Mouse (Mus musculus) left cerebral cortex, adult 2 months (tissue): ENCODE data around the gene Gnl2. TPM values are rescaled to one million over a fixed set of nuclear protein-coding genes. Genes with fewer than 3 reads are reported as not detected.
A peak's percentile ranks its signal among the peaks of the same experiment; 100 is the strongest.

ENCODE experiments used
- DNase-seq, 2 experiments: peaks; one replicate each; pipeline ENCODE4 v3.0.0; 2021 to 2022; ENCODE audit warnings: low spot score in 2 of 2, mixed read lengths in 1 of 2; ENCODE audit errors: extremely low spot score in 1 of 2
- H3K27ac ChIP-seq: fragments of 200-600 bp; 2 replicates; pipeline ENCODE4 v1.8.1; 2022
- H3K4me3 ChIP-seq: fragments of 200-600 bp; 2 replicates; pipeline ENCODE4 v1.8.1; 2022
- CTCF ChIP-seq: fragments of 200-600 bp; IDR thresholded peaks from 2 replicates; pipeline ENCODE4 v1.8.1; 2022; ENCODE audit warnings: antibody characterized with exemption, mild to moderate bottlenecking, moderate library complexity
- intact Hi-C: fragments of 180-260 bp; cut with DNase I; formaldehyde crosslinking; loops from one replicate; pipeline ENCODE4 v1.15.1; 2025
- total RNA-seq, 2 experiments: library from RNA; stranded (reverse); gene quantifications; 2 replicates each; pipeline ENCODE4 v1.2.3; 2021

Gnl2 gene
- total RNA-seq, 2 experiments from 2014 or later = 61.3 to 65.5 TPM

GRCm38 (mm10) chr4:125065517-125066307, 49.3 kb downstream of the Gnl2 start, which contains the start of gene Dnali1:
TSS of gene Dnali1 (minus strand) at chr4:125065703.
- DNase-seq = peak; percentile 32 to 39
- TF ChIP-seq CTCF = no peak
- intact Hi-C loops = loop anchor here (1.0 kb wide), 1 partner anchor 20 kb away; the partner anchor contains the start of gene Meaf6
- peak within 1 kb of the TSS; percentile 79 for H3K27ac ChIP-seq
- H3K4me3 ChIP-seq = peak within 1 kb of the TSS; percentile 93

GRCm38 (mm10) chr4:125066490-125067370, 50.3 kb downstream of the Gnl2 start, which contains the start of gene Snip1:
TSS of gene Snip1 (plus strand) at chr4:125066672.
- TF ChIP-seq CTCF = no peak
- peak within 1 kb of the TSS; percentile 79 for H3K27ac ChIP-seq
- peak; percentile 93 to 94 for DNase-seq
- intact Hi-C loops = loop anchor here (1.0 kb wide), 1 partner anchor 19 kb away; the partner anchor contains the start of gene Meaf6
- peak within 1 kb of the TSS; percentile 93 for H3K4me3 ChIP-seq

- Histone ChIP-seq H3K4me3 (no peak overlapping the region), H3K27ac (no peak overlapping the region)
- intact Hi-C loops = no loop called here
- no peak for DNase-seq
- no peak for TF ChIP-seq CTCF
Observed at GRCm38 (mm10) chr4:125077700-125078099, 61.3 kb downstream of the Gnl2 start.

GRCm38 (mm10) chr4:125078698-125079097, 62.3 kb downstream of the Gnl2 start:
- DNase-seq = no peak
- no peak overlapping the region for H3K27ac ChIP-seq
- no peak overlapping the region for H3K4me3 ChIP-seq
- no peak for TF ChIP-seq CTCF
- intact Hi-C loops = no loop called here

- intact Hi-C loops = loop anchor here (1.0 kb wide), 1 partner anchor 18 kb away; the partner anchor contains the start of gene Snip1
- TF ChIP-seq CTCF = peak; percentile 98
- Histone ChIP-seq H3K27ac (peak within 1 kb of the TSS; percentile 94), H3K4me3 (peak within 1 kb of the TSS; percentile 61)
- peak; percentile 92 to 98 for DNase-seq
Observed at GRCm38 (mm10) chr4:125084403-125085345, 68.3 kb downstream of the Gnl2 start, which contains the start of gene Meaf6. TSS of gene Meaf6 (plus strand) at chr4:125085134.

- Histone ChIP-seq H3K27ac (peak overlapping the region; percentile 94), H3K4me3 (peak overlapping the region; percentile 61)
- intact Hi-C loops = loop anchor here (1.0 kb wide), 1 partner anchor 19 kb away; the partner anchor contains the start of gene Snip1
- DNase-seq = peak; percentile 68 to 74
- TF ChIP-seq CTCF = no peak
Observed at GRCm38 (mm10) chr4:125085346-125085841, 69.0 kb downstream of the Gnl2 start.

- intact Hi-C loops = no loop called here
- no peak overlapping the region for H3K27ac ChIP-seq
- TF ChIP-seq CTCF = no peak
- no peak for DNase-seq
- H3K4me3 ChIP-seq = no peak overlapping the region
Observed at GRCm38 (mm10) chr4:125093031-125093430, 76.6 kb downstream of the Gnl2 start.

DNA sequence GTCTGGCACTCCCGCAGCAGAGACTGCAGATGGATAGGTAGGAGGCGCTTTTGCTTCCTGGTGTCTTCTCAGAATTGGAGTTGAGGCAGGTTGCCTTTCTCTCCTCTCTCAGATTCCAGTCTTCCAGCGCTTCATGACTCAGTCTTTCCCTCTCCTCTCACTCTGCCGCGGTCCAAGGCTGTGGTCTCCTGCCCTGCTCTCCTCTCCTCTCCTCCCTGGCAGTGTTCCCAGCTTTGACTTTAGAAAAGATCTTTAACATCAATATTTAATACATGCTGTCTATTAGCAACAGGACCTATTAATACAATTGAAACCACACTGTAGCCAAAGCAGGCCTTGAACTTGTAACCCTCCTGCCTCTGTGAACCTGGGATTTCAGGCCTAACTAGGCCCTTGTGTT, 79.7 kb downstream of the Gnl2 start:
- intact Hi-C loops = no loop called here
- no peak for DNase-seq

DNA sequence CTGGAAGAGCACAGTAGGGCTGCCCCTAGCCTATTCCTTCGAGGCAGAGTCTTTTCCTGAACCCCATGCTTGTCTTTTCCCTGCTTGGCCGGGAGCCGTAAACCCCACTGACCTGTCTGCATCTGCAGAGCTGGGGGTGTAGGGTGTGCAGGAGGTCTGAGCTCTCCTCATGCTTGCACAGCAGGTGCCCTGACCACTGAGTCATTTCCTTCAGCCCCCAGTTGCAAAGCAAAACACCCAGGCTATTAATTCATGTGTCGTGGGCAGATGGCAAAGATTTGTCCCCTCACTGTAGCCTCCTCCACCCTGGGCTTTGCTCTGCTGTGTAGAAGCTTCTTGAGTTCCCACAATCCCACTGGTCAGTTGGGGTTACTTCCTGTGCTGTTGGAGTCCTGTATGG, 81.0 kb downstream of the Gnl2 start:
- DNase-seq = no peak
- no peak for TF ChIP-seq CTCF
- intact Hi-C loops = no loop called here
- H3K27ac ChIP-seq = no peak overlapping the region
- no peak overlapping the region for H3K4me3 ChIP-seq

More for the DNA sequence above, 79.7 kb downstream of the Gnl2 start:
- H3K27ac ChIP-seq = no peak overlapping the region
- no peak overlapping the region for H3K4me3 ChIP-seq
- TF ChIP-seq CTCF = no peak

DNA sequence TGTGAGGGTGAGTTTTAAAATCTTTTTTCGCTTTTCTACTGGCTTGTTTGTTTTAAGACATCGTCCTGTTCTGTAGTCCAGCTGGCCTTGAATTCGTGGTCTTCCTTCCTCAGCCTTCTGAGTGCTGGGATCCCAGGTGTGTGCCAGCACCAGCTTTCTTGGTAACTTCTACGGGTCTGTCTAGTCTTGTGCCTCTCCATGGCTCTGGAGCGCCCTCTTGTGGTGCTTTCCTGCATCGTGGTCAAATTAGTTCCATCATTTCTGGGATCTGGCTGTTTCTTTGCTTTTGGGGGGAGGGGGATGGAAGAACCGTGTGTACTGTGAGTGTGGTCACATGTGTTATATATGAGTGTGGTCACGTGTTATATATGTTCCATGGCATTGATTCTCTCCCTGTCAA, 83.1 kb downstream of the Gnl2 start:
- Histone ChIP-seq H3K27ac (no peak overlapping the region), H3K4me3 (no peak overlapping the region)
- peak; percentile 71 to 86 for DNase-seq
- peak; percentile 97 for TF ChIP-seq CTCF
- intact Hi-C loops = no loop called here
